Mouse (Mus musculus): ENCODE measurements around the gene Prokr2.

- TF ChIP-seq GATA1 (IDR thresholded peaks at IDR 0.05; ENCODE audit: borderline replicate concordance, low read length) (no peak), FLI1 (IDR thresholded peaks at IDR 0.05; ENCODE audit: low read length) (no peak)
Observed at GRCm38 (mm10) chr2:132305988-132306387, 79.3 kb downstream of the Prokr2 start.

Measured in megakaryocyte, embryonic 14.5 days (primary cell).